Mouse (Mus musculus) macrophage (primary cell): Measurements from ENCODE around the gene Lrig1. TPM values are rescaled to one million over a fixed set of nuclear protein-coding genes. Genes with fewer than 3 reads are reported as not detected.
"Not testable (repeated sequence)": the region's sequence is repeated elsewhere in the genome, so short reads cannot be mapped to it uniquely, and the experiment has no call there.

Source experiments
- H3K27ac ChIP-seq: fragments of 350-480 bp; formaldehyde crosslinking; 2 replicates; pipeline ENCODE4 v1.9.0; 2021
- H3K36me3 ChIP-seq: fragments of 350-480 bp; formaldehyde crosslinking; 2 replicates; pipeline ENCODE4 v1.9.0; 2021; ENCODE audit errors: inconsistent target
- H3K4me3 ChIP-seq: fragments of 350-480 bp; formaldehyde crosslinking; 2 replicates; pipeline ENCODE4 v1.9.0; 2021; ENCODE audit errors: inconsistent target
- H3K79me2 ChIP-seq: fragments of 350-480 bp; formaldehyde crosslinking; 2 replicates; pipeline ENCODE4 v1.9.0; 2021; ENCODE audit errors: inconsistent target
- whole genome bisulfite sequencing: methylation state at CpG from one replicate; pipeline ENCODE4 v1.1.7; 2026; ENCODE audit warnings: inconsistent platforms; ENCODE audit not compliant: missing documents; 5-methylcytosine and 5-hydroxymethylcytosine counted together
- polyA plus RNA-seq: library from polyadenylated mRNA; stranded (reverse); fragments of 250-400 nt; gene quantifications from 3 replicates; pipeline ENCODE4 v1.2.4, GENCODE M21; 2018; ENCODE audit warnings: inconsistent platforms

The Lrig1 gene
- polyA plus RNA-seq, 1 experiment from 2014 or later = 0.30 TPM

DNA sequence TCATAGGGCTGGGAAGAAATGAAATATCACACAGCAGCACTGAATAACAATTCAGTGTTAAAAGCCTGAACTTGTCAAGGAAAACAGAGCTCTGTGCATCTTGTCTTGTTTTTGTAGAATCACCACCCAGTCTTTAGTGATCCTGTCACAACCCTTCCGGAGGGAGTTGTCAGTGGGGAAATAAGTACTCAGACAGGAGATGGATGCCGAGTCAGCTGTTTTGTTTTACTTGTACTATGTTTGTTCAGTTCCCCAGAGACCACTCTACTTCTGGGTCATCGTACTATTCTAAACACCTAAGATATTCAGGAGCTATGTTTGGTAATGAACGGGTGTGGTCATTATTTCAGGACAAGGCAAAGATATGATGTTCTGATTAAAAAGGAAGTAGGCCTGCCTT is 111.6 kb downstream of the Lrig1 start:
- Histone ChIP-seq H3K4me3 (no peak overlapping the region), H3K79me2 (no peaks in the 10 kb centered on the region), H3K36me3 (no peaks in the 10 kb centered on the region), H3K27ac (no peak overlapping the region)
- WGBS = 91% methylated on average over 4 of the region's 4 CpGs

DNA sequence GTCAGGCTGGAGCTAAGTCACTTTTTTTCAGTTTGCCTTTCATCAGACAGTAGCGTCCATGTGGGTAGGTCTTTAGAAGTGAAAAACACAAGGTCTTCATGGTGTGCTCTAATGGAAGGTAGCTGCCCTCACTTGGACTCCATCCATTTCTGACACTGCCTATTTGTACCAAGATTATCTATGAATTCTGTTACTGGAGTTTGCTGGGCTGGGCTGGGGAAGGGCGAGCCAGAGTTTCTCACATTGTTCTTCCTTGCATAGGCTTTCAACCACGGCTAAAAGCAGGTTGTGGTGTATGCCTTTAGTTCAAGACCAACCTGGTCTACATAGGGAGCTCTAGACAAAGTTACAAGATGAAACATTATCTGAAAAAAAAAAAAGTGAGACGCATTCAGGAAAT is 115.0 kb downstream of the Lrig1 start:
- Histone ChIP-seq H3K4me3 (no peak overlapping the region), H3K27ac (no peak overlapping the region), H3K79me2 (no peaks in the 10 kb centered on the region), H3K36me3 (no peaks in the 10 kb centered on the region)
- WGBS = 100% methylated on average over 4 of the region's 4 CpGs

DNA sequence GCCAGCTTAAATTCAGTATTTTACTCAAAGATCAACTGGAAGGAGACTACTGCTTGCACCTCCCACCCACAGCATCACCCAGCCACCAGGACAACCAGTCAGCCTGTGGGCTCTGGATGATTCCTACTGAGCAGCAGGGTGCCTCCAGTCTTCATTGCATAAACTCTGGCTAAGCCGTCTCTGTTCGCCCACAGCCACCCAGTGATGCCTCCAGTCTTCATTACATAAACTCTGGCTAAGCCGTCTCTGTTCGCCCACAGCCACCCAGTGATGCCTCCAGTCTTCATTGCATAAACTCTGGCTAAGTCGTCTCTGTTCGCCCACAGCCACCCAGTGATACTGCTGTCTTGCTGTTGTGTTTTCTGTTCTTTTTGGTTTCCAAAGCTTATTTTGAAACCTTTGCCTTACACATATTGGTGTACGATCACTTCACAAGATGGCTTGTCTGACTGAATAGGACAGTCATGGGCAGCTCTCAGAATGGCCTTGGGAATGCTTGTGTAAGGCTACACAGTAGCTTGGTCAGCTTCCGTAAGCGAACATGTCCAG is 115.7 kb downstream of the Lrig1 start:
- H3K36me3 ChIP-seq = no peaks in the 10 kb centered on the region
- H3K27ac ChIP-seq = no peak overlapping the region
- H3K4me3 ChIP-seq = no peak overlapping the region
- no peaks in the 10 kb centered on the region for H3K79me2 ChIP-seq
- 96% methylated on average over 9 of the region's 9 CpGs for WGBS

- no peaks in the 10 kb centered on the region for H3K79me2 ChIP-seq
- H3K4me3 ChIP-seq = no peak overlapping the region
- H3K27ac ChIP-seq = no peak overlapping the region
- 19% methylated on average over 9 of the region's 9 CpGs for WGBS
- H3K36me3 ChIP-seq = no peaks in the 10 kb centered on the region
Measured at GRCm38 (mm10) chr6:94582055-94582454, 117.9 kb downstream of the Lrig1 start.

DNA sequence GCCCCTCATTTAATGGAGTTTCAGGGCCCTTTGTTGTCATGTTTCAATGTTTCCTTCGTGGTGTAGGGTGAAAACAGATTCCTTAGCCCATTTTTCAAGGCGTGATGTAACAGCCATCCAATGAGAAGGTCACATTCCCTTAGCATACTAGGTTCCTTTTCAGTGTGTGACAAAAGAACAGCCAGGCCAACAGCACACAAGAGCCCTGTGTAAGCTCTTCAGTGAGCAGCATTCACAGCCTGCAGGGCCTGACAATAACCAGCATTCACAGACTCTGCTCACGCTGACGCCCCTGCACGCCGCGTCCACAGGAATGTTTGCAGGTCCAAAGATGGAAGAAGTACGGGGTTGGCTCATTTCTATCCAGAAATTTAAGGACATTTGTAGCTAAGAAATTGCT is 122.0 kb downstream of the Lrig1 start:
- no peak overlapping the region for H3K27ac ChIP-seq
- no peaks in the 10 kb centered on the region for H3K79me2 ChIP-seq
- no peaks in the 10 kb centered on the region for H3K36me3 ChIP-seq
- H3K4me3 ChIP-seq = no peak overlapping the region
- WGBS = 97% methylated on average over 8 of the region's 8 CpGs

GRCm38 (mm10) chr6:94575526-94576166 is 124.3 kb downstream of the Lrig1 start:
- H3K4me3 ChIP-seq = no peak overlapping the region
- H3K79me2 ChIP-seq = no peaks in the 10 kb centered on the region
- no peak overlapping the region for H3K27ac ChIP-seq
- no peaks in the 10 kb centered on the region for H3K36me3 ChIP-seq
- WGBS = 92% methylated on average over 9 of the region's 9 CpGs

GRCm38 (mm10) chr6:94568040-94568439 is 131.9 kb downstream of the Lrig1 start:
- Histone ChIP-seq H3K4me3 (no peak overlapping the region), H3K36me3 (no peaks in the 10 kb centered on the region), H3K79me2 (no peaks in the 10 kb centered on the region), H3K27ac (no peak overlapping the region)
- WGBS = 73% methylated on average over 2 of the region's 2 CpGs

DNA sequence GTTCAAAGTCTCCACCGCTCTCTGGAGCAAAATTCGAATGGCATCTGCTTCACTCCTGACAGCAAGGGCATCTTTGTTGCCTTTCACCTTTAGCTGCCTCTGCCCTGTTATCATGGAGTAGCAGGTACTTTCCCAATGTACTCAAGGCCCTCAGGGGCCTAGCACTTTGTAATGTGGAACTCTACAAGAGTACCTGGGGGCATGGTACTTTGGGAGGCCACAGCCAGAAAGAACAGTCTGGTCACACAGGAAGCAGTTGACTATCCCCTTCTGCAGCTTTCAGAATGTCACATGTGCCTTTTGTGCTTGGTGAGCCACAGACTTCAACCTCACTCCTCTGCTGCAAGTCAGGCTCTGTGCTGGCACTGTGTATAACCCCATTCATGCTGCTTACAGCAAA is 134.2 kb downstream of the Lrig1 start:
- H3K79me2 ChIP-seq = no peaks in the 10 kb centered on the region
- WGBS = 93% methylated on average over 2 of the region's 2 CpGs
- no peak overlapping the region for H3K27ac ChIP-seq
- H3K36me3 ChIP-seq = no peaks in the 10 kb centered on the region
- H3K4me3 ChIP-seq = no peak overlapping the region

- Histone ChIP-seq H3K4me3 (no peak overlapping the region), H3K79me2 (no peaks in the 10 kb centered on the region), H3K27ac (no peak overlapping the region), H3K36me3 (no peaks in the 10 kb centered on the region)
- 84% methylated on average over 8 of the region's 8 CpGs for WGBS
Measured at GRCm38 (mm10) chr6:94563203-94563940, 136.6 kb downstream of the Lrig1 start.

DNA sequence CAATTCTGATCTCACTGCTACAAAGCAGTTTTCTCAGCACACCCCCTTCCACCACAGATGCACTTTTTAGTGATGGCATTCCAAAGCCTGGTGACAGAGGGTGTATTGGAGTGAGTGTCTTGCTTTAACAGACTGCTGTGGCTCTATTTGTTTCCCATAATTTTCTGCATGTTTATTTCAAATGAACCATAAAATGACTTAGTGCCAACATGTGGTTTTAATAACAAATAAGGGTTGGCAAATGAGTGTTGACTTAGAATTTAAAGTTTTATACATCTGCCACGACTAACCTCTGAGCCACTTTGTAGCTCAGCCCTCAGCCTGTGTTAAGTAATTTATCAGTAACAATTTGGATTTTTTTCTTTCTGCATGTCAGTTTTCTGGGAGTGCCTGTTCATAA is 138.6 kb downstream of the Lrig1 start:
- no peaks in the 10 kb centered on the region for H3K79me2 ChIP-seq
- 83% methylated on average over 1 of the region's 1 CpGs for WGBS
- H3K4me3 ChIP-seq = no peak overlapping the region
- H3K27ac ChIP-seq = no peak overlapping the region
- no peaks in the 10 kb centered on the region for H3K36me3 ChIP-seq

DNA sequence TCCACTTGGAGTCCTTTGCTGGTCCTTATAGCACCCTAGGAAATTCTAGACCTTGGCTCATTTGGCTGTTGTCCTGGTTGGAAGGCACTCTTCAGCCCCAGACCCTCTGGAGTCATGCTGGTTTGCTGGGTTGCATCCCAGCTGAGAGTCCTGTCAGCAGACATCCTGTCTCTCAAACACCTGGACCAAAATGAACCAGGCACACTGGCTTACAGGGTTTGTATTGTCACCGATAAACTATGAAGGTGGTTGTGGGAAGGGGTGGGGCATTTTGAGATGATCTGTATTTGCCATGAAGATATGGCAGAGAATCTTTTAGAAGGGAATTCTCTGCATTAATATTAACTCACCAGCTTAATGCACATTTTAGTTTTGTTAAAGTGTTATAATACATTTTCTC is 139.1 kb downstream of the Lrig1 start:
- no peaks in the 10 kb centered on the region for H3K79me2 ChIP-seq
- H3K4me3 ChIP-seq = no peak overlapping the region
- WGBS = 93% methylated on average over 1 of the region's 1 CpGs
- H3K36me3 ChIP-seq = no peaks in the 10 kb centered on the region
- H3K27ac ChIP-seq = no peak overlapping the region

- H3K79me2 ChIP-seq, H3K36me3 ChIP-seq, H3K4me3 ChIP-seq, H3K27ac ChIP-seq: not testable (repeated sequence)
- 91% methylated on average over 1 of the region's 1 CpGs for WGBS
Measured at GRCm38 (mm10) chr6:94558603-94559002, 141.4 kb downstream of the Lrig1 start.

Other genes starting within 250 kb of the Lrig1 start
- 3.0 to 7.6 TPM (median 5.3 TPM) in 3 replicates for gene Slc25a26, start 199.8 kb downstream of the Lrig1 start, polyA plus RNA-seq